Mouse (Mus musculus) CD8-positive naive resting alpha-beta T cell, adult 2 months (primary cell): ENCODE measurements around the gene Nlrc5.
"Not testable (repeated sequence)": the region's sequence is repeated elsewhere in the genome, so short reads cannot be mapped to it uniquely, and the experiment has no call there.

Experiments used
- DNase-seq, 2 experiments: peaks; one replicate each; pipeline ENCODE4 v3.0.0; 2022; ENCODE audit warnings: low read depth in 2 of 2, low spot score in 2 of 2

Nlrc5 gene

DNA sequence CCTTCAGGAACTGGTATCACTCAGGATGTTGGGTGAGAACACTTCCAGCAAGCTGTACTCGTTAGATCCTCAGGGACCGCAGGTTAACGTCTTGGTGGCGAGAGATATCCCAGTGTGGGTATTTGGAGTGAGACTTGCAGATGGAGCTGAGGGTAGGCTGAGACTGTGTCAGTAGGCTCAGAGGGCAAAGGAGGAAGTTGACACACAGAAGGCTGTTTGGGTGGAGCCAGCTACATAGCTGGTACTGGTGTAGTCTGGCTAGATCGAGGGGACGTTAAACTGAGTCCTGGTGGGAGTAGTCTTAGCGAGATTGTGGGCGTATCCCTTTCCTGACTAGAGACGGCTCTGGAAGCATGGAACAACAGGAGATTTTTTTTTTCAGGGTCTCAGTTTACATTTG is 16.1 kb upstream of the Nlrc5 start:
- no peak for DNase-seq

DNA sequence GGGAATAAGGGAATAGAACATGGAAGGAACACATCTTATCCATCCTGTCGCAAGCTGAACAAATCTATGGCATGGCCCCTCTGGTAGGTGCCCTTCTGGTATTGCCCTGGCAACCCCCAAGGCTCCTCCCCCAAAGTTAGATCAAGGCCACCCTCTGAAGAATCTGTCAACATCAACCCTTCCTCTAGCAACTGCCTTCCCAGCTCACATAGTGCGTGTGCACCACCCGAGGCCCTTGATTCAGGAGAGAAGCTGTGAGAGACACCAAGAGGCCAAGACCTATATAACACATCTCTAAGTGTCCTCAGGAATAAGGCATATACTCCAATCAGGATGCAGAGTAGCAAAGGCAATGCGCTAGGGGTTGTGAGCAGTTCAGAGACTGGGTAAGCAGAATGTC is 11.9 kb upstream of the Nlrc5 start:
- peak in 1 of 2 experiments; percentile 27 for DNase-seq

DNA sequence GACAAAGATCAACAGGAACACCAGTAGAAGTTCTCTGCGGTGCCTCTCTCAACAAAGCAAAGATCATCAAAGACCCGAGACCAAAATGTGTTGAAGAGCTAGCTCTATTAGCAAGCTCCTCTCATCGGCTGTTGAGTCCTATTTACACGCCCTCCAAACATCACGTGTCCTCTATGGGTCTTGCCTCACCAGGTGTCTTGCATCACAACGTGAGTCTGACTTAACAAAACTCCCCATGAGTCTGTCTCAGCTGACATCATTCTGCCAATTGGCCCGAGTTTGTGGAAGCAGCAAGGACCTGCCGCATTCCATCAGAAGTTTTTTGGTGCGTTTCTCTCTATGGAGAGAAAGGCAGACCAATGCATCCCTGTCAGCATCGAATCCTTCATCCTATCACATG is 6.2 kb upstream of the Nlrc5 start:
- no peak for DNase-seq

- DNase-seq, result no peak
Observed at GRCm38 (mm10) chr8:94428420-94428819, 5.7 kb upstream of the Nlrc5 start.

- DNase-seq, result no peak
Observed at GRCm38 (mm10) chr8:94429376-94429775, 4.8 kb upstream of the Nlrc5 start.

GRCm38 (mm10) chr8:94432212-94432611 is 1.9 kb upstream of the Nlrc5 start:
- DNase-seq, result no peak

- no peak for DNase-seq
Observed at GRCm38 (mm10) chr8:94434958-94435357, 802 bp downstream of the Nlrc5 start.

DNA sequence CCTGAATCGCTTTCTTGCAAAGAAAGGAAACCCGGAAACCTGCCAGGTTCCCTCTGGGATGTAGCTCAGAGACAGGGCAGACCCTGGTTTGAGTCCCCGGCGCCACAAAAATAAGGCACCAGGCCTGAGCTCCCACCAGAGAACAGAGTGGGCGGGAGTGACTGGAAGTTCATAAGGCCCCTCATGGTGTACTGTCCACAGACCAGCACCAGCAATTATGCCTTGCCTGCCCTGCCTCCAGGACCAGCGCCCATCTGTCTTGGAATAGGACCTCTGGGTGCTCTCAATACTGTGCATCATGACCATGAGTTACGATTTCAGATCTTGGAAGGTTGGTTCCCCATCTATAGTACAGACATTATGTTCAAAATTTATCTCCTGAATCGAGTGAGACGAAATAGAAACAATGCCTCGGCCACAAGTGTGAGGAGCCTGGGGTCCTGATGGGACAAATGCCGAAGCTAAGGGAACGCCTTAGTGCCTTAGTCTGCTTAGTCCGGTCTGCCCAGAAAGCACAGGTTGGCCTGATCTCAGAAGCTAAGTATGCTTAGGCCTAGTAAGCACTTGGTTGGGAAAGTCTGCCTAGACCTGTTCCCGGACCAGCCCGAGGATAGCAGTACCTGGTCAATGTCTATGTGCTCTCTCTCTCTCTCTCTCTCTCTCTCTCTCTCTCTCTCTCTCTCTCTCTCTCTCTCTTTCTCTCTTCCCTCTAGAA is 1.4 kb downstream of the Nlrc5 start:
- DNase-seq, result no peak

DNA sequence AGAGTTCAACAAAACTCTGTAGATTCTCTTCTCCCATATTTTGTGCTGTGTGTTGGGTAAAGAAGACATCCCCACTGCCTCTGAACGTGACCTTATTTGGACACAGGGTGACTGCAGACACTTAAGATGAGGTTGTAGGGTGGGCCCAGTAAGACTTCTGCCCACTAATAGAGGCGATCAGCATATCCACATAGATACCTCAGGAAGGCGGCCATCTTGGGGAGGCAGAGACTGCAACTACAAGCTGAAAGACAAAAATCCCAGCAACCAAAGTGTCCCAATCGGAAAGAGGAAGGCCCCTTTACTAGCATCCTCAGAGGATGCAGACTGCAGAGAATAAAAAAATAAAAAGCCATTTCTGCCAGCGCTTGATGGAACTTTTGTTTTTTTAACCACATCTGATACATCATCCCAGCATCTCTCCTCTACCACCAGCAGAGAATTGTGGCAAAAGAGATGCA is 2.0 kb downstream of the Nlrc5 start:
- DNase-seq, result no peak

DNA sequence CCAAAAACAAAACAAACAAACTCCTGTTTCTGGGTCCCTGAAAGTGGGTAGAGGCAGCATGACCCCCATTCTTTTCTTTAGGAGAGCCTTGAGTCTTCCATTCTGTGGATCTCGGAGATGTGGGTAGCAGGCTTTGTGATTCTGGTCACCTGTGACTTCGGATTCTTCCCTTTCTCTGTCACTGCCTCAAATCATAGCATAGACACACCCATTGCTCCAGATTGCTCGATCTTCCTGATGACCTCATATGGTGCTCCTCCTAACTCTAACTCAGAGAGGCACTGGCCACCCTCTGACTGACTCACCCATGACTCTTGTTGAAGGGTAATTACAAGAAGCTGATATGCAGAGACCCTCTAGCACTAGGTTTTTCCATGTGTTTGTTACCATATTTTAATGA is 2.7 kb downstream of the Nlrc5 start:
- DNase-seq, result no peak

DNA sequence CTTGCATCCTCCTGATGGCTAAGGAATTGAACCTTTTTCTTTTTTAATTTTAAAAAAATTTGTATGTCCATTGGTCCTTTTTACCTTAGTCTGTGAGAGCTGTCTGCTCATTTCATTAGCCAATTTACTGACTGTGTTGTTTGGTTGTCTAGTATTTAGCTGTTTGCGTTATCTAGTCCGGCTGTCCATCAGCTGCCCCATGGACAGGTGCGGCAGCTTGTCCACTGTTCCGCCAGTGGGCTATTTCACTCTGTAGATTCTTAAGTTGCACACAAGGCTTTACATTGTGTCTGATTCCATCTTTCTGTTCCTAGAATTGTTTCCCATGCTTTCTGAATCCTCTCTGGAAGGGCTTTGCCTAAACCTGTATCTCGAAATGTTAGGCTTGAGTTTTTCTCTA is 4.5 kb downstream of the Nlrc5 start:
- DNase-seq, result no peak

DNA sequence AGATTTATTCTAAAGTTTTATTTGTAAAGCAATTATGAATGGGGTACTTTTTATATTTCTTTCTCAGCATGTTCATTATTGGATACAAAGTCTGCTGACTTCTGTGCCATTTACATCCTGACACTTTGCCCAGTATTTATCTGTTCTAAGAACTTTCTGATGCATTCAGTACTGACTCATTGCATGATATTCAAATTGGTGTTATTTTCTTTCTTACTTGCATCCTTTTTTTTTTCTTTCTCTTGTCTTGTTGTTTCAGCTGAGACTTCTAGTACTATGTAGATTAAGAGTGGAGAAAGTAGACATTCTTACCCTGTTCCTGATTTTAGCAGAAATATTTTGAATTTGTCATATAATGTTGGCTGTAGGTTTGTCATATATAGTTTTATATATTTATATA is 5.5 kb downstream of the Nlrc5 start:
- no peak for DNase-seq

- DNase-seq, result no peak
Observed at GRCm38 (mm10) chr8:94440389-94440788, 6.2 kb downstream of the Nlrc5 start.

GRCm38 (mm10) chr8:94441686-94442085 is 7.5 kb downstream of the Nlrc5 start:
- DNase-seq, result no peak

GRCm38 (mm10) chr8:94443153-94443552 is 9.0 kb downstream of the Nlrc5 start:
- no peak for DNase-seq

DNA sequence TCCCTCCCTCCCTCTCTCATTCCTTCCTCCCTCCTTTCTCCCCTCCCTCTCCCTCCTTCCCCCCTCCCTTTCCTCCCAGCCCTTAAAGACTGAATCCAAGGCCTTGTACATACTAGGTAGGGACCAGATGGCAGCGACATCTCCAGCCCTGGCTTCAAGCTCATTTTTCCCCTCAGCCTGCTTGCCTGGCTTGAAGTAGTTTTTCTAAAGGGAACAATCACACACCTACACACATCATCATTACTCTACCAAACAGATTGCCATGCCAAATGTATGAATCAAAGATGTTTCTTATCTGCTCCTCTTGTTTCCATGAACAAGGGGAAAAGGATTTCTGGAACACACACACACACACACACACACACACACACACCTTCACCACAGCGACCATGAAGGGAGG is 10.3 kb downstream of the Nlrc5 start:
- no peak for DNase-seq

DNA sequence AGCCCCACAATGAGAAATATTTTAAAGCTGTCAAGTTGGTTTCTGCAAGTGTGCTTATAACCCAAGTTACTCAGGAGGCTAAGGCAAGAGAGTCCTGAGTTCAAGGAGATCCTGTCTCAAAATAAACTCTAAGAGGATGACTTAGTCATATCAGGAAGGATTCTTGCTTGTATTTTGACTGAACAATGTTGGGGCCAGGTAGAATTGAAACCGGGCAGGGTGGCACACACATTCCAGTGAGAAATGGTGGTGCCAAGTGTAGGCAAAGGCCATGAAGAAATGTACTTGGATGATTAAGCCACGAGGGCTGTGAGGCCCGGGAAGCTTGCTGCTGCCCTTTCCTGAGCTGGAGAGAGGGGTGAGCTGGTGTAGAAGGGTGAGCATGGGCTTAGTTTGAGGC is 13.0 kb downstream of the Nlrc5 start:
- DNase-seq, result no peak

DNA sequence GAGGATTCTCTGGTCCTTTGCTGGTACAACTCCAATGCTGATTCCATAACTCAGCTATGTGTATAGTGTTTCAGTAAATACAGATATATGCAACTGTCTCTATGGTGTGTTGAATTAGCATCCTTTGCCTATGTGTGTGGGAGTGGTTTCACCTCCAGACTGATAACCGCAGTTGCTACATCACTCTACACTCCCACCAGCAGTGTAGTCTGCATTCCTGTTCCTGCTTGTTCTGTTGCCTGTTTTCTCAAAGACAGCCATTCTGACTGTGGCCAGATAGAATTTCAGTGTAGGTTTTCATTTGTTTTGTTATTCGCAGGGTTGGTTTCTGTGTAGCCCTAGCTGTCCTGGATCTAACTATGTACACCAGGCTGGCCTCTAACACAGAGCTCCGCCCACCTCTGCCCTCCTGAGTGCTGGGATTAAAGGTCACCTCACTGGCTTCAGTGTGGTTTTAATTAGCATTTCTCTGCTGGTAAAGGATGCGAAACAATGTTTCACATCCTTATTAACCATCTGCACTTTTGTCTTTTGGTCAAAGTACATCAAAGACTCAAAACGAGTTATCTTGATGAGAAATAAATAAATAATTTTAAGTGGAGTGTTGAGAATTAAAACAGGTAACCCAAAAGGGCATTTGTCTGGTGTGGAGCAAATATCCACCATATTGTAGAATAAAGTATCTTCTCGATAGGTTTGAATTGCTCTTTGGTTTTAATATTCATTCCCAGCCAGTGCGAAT is 13.6 kb downstream of the Nlrc5 start:
- no peak for DNase-seq

DNA sequence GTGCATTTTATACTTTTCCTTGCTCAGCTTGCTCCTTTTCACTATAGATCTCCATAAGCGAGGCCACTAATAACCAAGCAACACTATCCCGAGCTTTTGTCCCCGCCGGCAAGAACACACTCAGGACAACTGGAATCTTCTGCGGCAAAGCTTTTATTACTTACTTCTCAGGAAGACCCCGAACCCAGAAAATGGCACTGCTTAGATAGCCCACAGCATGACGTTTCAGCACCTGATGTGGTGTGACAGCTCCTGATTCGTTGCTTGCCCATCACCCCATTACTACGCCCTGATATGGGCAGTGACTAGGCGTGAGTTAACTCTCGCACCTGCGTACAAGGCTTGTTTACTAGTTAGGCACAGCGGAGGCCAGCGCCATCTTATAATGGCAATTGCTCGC is 18.8 kb downstream of the Nlrc5 start:
- not testable (repeated sequence) for DNase-seq

- DNase-seq, result peak; percentile 26 to 29
Observed at GRCm38 (mm10) chr8:94453868-94454488, 19.8 kb downstream of the Nlrc5 start.

- no peak for DNase-seq
Observed at GRCm38 (mm10) chr8:94454905-94455304, 20.7 kb downstream of the Nlrc5 start.

DNA sequence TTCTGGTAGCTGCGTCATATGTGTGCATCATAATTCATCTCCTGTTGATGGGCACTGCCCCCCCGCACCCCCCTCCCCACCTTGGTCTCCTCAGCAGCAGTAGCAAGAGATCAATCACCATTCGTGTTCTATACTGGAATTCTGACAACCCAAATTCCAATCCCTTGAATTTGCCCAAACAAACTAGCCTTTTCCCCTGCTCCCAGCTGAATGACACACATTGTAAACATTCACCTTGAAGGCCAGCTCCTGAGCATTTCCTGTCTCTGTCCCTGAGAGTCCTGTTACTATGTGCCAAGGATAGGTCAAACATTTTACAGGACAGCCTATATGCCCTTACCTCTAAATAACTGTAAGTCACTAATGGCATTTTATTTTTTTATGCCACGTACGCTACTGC is 21.9 kb downstream of the Nlrc5 start:
- no peak for DNase-seq
